Mouse (Mus musculus) hindbrain, embryonic 12.5 days (tissue): ENCODE results near the gene Unc13d. TPM values are rescaled to one million over a fixed set of nuclear protein-coding genes. Genes with fewer than 3 reads are reported as not detected.
A peak's percentile ranks its signal among the peaks of the same experiment; 100 is the strongest.

Experiments
- ATAC-seq: fragments of 200-750 bp; cut with Nextera tagmentation; 2 replicates; pipeline ENCODE4 v1.8.0; 2017; ENCODE audit warnings: moderate TSS enrichment; ENCODE audit not compliant: low FRiP score
- H3K27ac ChIP-seq: fragments of 300-500 bp; sonication (generic); 2 replicates; pipeline ENCODE4 v1.5.1; 2016; ENCODE audit warnings: mild to moderate bottlenecking
- H3K27me3 ChIP-seq: fragments of 300-500 bp; sonication (generic); 2 replicates; pipeline ENCODE4 v1.6.1; 2016; ENCODE audit warnings: mild to moderate bottlenecking
- H3K36me3 ChIP-seq: fragments of 300-500 bp; sonication (generic); 2 replicates; pipeline ENCODE4 v1.6.1; 2016; ENCODE audit warnings: mild to moderate bottlenecking
- H3K4me1 ChIP-seq: fragments of 300-500 bp; sonication (generic); 2 replicates; pipeline ENCODE4 v1.6.1; 2016
- H3K4me2 ChIP-seq: fragments of 300-500 bp; sonication (generic); replicated peaks from 2 replicates; pipeline ENCODE4 v1.6.1; 2016; ENCODE audit warnings: mild to moderate bottlenecking
- H3K4me3 ChIP-seq: fragments of 300-500 bp; sonication (generic); 2 replicates; pipeline ENCODE4 v1.5.1; 2016; ENCODE audit warnings: mild to moderate bottlenecking
- H3K9ac ChIP-seq: fragments of 300-500 bp; sonication (generic); 2 replicates; pipeline ENCODE4 v1.6.1; 2016; ENCODE audit warnings: mild to moderate bottlenecking, moderate library complexity
- H3K9me3 ChIP-seq: fragments of 300-500 bp; sonication (generic); replicated peaks from 2 replicates; pipeline ENCODE4 v1.6.1; 2016; ENCODE audit warnings: mild to moderate bottlenecking
- WGBS: fragments of 180-500 bp; shearing (Covaris S2); methylation state at CpG from one replicate; pipeline ENCODE4 v1.1.7; 2016; 5-methylcytosine and 5-hydroxymethylcytosine counted together
- polyA plus RNA-seq: library from polyadenylated mRNA; unstranded; fragments of >200 nt; fragmentation: Nextera tagmentation; extraction: Ambion mirVana; gene quantifications from 2 replicates; pipeline ENCODE4 v1.2.1, GENCODE M21; 2016

Gene Unc13d
- polyA plus RNA-seq, 1 experiment from 2014 or later: 1.7 TPM

DNA sequence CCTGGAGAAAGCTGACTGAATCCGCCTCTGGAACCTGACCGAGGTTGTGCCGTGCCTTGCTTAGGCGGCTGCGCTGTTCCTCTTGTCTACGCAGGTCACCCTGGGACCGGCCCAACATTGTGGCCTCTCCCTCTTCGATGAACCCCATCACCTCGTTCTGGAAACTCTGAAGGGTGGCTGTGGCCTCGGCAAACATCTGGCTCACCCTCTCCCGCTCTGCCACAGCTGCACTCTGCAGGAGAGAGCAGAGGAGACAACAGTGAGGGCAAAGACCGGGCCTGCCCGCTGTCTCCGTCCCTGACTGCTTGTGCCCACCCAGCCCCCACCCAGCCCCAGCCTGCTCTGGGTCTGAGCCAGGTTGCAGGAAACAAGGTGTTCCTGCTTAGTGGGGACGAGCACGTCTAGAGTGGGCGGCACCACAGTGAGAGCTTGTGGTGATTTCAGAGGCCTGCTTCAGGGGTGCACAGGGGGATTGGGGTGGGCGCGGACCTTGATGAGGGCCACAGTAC, 30.1 kb upstream of the Unc13d start:
- WGBS: 12% methylated on average over 19 of the region's 19 CpGs
- Histone ChIP-seq H3K27me3 (peaks cover 73% of the 10 kb centered on the region), H3K4me2 (no peak overlapping the region), H3K9me3 (no peaks in the 10 kb centered on the region), H3K4me1 (peaks cover 46% of the 10 kb centered on the region), H3K27ac (no peak overlapping the region), H3K4me3 (no peak overlapping the region), H3K36me3 (no peaks in the 10 kb centered on the region), H3K9ac (no peak overlapping the region)
- no peak for ATAC-seq

DNA sequence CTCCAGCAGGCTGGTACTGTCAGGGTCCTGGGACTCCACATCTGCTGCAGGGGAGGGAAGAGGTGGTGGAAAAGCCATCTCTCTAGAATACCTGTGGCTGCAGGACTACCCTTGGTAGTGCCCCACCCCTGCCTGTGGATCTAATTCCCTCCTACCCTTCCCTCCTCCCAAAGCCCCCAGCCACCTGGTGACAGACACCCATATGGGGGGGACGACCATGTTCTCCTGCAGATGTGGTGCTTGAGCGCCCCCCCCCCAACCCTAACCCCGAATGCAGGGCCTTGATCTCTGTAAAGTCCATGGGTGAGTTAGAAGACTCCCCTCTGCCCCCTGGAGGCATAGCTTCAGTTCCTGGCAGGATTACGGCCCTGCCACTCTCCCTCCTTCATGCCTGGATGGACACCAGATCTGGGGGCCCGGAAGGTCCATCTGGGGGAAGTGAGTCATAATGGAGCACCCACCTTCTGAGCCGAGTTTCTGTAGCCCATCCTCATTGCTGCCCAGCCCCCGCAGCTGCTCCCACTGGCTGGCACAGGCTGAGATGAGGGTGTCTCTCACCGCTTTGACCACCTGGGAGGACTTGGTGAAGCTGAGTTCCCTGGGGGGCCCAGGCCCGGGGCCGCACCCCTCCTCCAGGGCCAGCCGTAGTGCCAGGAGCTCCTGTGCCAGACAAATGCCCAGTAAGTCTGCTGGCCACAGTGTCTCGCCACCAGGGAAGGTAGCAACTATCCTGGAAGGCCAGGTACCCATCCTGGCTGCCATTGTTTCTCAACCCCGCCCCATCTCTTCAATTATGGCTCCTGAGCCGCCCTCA, 29.4 kb upstream of the Unc13d start:
- Histone ChIP-seq H3K9me3 (no peaks in the 10 kb centered on the region), H3K27ac (no peak overlapping the region), H3K4me2 (no peak overlapping the region), H3K27me3 (peaks cover 67% of the 10 kb centered on the region), H3K36me3 (no peaks in the 10 kb centered on the region), H3K4me3 (no peak overlapping the region), H3K4me1 (peaks cover 47% of the 10 kb centered on the region), H3K9ac (no peak overlapping the region)
- ATAC-seq: no peak
- 18% methylated on average over 14 of the region's 14 CpGs for WGBS

DNA sequence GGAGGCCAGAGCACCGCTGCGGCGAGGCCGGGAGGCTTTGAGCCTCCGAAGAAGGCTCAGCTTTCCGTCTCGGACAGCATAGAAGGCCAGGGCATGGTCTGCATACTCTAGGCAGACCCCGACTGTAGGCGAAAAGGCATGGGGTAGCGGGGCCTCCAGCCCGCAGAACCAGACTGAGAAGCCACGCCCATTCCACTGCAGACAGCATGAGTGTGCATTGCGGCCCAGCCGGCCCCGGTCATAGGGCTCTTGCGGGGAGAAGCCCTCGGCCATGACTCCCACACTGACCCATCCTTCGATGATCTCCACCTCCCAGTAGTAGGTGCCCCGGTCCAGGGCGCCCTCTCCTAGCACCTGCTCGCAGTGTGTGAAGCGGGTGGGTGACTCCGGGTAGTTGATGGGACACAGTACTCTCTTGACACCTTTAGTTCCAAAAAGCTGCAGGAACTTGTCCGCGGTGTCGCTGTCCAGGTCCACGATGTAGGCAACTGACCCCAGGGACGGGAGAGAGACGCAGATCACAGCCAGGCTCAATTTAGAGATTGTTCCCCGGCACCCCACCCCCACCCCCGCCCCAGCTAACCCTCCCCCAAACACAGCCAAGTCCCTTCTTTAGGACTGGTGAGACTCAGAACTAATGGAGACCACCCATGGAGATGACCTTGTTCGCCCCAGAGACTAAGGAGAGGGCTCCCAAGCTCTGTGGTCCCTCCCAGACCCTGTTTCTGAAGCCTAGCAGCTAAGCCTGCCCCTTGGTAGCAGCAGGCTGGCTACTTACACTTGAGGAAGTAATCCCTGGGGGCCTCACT, 28.6 kb upstream of the Unc13d start:
- Histone ChIP-seq H3K9me3 (no peaks in the 10 kb centered on the region), H3K4me2 (peak overlapping the region; percentile 36), H3K36me3 (no peaks in the 10 kb centered on the region), H3K4me3 (0 out of 2 replicates have a peak overlapping the region, but pooled peaks have one; percentile 6), H3K27ac (no peak overlapping the region), H3K27me3 (peaks cover 60% of the 10 kb centered on the region), H3K4me1 (peaks cover 52% of the 10 kb centered on the region), H3K9ac (peak overlapping the region; percentile 19; the same call in 1 of the 2 replicates)
- ATAC-seq: no peak
- WGBS: 27% methylated on average over 32 of the region's 32 CpGs

DNA sequence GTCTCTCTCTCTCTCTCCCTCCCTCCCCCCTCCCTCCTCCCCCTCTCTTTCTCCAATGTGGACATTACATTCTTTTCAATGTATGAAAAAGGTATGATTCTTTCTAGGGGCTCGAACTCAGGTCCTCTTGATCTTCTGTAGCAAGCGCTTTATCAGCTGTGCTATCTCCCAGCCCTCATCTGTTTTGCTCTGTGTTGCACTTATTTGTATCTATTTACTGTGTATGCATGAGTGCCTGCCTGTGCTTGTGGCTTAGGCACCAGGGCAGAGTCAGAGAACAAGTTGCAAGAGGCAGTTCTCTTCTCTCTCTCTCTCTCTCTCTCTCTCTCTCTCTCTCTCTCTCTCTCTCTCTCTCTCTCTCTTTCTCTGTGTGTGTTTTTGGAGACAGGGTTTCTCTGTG, 27.3 kb upstream of the Unc13d start:
- Histone ChIP-seq H3K4me1 (peaks cover 47% of the 10 kb centered on the region), H3K9me3 (no peaks in the 10 kb centered on the region), H3K4me2 (no peak overlapping the region), H3K27ac (no peak overlapping the region), H3K4me3 (no peak overlapping the region), H3K27me3 (peaks cover 47% of the 10 kb centered on the region), H3K9ac (no peak overlapping the region), H3K36me3 (no peaks in the 10 kb centered on the region)
- ATAC-seq: no peak
- 89% methylated on average over 2 of the region's 2 CpGs for WGBS

DNA sequence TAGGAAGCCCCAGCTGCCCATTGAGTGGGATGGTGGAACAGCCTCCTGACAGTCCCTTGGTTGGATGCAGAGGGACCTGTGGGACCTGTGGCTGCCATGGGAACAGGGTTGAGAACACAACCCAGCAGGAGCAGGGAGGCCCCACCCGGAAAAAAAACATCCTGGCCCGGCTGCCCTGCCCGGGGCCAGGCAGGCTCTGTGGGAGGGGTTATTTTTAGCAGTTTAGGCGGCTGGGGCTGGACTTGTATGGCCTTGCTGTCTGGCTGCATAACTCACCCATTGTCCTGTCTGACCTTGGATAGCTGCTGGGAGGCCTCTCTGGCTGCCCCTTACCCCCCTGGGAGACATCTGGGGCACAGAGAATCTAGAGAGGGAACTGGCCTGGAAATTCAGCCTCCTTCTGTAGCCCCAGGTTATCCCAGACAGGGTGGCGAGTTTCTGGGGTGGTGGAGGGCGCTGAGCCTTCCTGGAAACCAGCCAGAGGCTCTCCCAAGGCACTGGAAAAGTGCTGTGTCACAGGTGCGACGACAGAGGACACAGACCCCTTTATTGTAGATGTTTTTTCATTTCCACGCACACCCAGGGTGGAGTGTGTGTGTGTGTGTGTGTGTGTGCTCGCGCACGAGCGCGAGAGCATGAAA, 26.4 kb upstream of the Unc13d start:
- H3K4me2 ChIP-seq: peak overlapping the region; percentile 7; the same call in 1 of the 2 replicates
- 0 out of 2 replicates have a peak overlapping the region, but pooled peaks have one; percentile 25 for H3K9ac ChIP-seq
- peaks cover 38% of the 10 kb centered on the region for H3K4me1 ChIP-seq
- peaks cover 38% of the 10 kb centered on the region for H3K27me3 ChIP-seq
- no peaks in the 10 kb centered on the region for H3K36me3 ChIP-seq
- no peak for ATAC-seq
- H3K9me3 ChIP-seq: no peaks in the 10 kb centered on the region
- H3K4me3 ChIP-seq: no peak overlapping the region
- 33% methylated on average over 14 of the region's 14 CpGs for WGBS
- H3K27ac ChIP-seq: peak overlapping the region; percentile 41; the same call in 1 of the 2 replicates

DNA sequence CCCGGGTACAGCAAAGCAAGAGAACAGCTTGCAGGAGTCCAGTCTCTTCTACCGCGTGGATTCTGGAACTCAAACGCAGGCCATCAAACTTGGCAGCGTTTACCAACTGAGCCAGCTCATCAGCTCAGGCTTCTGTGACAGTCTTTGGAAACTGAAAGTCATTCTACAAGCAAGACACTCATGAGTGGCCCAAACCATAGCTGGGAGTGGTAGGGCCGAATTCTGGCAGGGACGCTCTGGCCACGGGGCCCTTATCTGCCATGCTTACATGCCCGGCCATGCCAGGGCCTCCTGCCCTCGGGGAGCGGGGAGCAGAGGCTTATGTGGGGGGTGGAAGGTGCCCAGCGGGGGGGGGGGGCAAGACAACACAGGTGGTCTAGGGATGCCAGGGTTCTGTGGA, 25.8 kb upstream of the Unc13d start:
- Histone ChIP-seq H3K27me3 (peaks cover 32% of the 10 kb centered on the region), H3K4me2 (no peak overlapping the region), H3K9ac (0 out of 2 replicates have a peak overlapping the region, but pooled peaks have one; percentile 25), H3K36me3 (no peaks in the 10 kb centered on the region), H3K4me1 (peaks cover 38% of the 10 kb centered on the region), H3K9me3 (no peaks in the 10 kb centered on the region), H3K4me3 (no peak overlapping the region), H3K27ac (0 out of 2 replicates have a peak overlapping the region, but pooled peaks have one; percentile 41)
- ATAC-seq: no peak
- WGBS: 76% methylated on average over 12 of the region's 12 CpGs

DNA sequence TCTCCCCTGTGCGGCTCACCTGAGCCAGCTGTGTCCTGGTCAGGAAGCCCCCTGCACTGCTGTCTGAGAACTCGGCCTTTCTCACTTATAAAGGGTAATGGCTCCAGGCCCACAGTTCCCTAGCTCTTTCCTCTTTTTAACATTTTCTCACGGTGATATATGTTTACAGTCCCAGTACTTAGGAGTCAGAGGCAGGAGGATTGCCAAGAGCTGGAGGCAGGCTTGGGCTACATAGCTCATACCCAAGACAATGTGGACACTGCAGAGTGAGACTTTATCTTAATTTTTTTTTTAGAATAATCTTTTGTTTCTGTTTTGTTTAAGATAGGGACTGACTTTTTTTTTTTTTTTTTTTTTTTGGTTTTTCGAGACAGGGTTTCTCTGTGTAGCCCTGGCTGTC, 24.7 kb upstream of the Unc13d start:
- no peaks in the 10 kb centered on the region for H3K9me3 ChIP-seq
- H3K27ac ChIP-seq: peak overlapping the region; percentile 62
- no peak overlapping the region for H3K4me3 ChIP-seq
- peaks cover 31% of the 10 kb centered on the region for H3K4me1 ChIP-seq
- no peak overlapping the region for H3K4me2 ChIP-seq
- ATAC-seq: no peak
- peaks cover 21% of the 10 kb centered on the region for H3K27me3 ChIP-seq
- WGBS: 62% methylated on average over 3 of the region's 4 CpGs
- H3K36me3 ChIP-seq: no peaks in the 10 kb centered on the region
- no peak overlapping the region for H3K9ac ChIP-seq

DNA sequence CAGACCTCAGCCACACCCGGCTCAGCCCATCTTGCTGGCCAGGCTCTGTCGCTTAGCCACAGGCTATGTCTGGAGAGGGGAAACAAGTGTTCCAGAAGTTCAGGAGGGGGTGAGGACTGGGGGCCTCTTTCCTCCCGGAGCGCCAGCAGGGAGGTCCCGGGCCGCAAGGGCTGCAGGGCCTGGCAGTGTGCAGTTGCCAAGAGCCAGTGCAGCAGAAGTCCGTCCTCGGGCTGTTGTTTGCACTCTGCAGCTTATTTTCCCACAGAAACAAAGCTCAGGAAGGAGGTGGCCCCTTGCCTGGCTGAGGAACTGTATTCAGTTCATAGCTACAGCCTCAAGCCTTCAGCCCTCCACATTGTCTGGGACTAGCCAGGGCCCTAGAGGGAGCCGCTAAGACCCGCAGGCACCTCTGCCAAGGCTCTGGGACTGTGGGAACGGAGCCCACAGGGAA, 24.2 kb upstream of the Unc13d start:
- peak overlapping the region; percentile 62 for H3K27ac ChIP-seq
- WGBS: 34% methylated on average over 10 of the region's 11 CpGs
- H3K4me2 ChIP-seq: no peak overlapping the region
- no peak overlapping the region for H3K9ac ChIP-seq
- ATAC-seq: no peak
- no peak overlapping the region for H3K4me3 ChIP-seq
- no peaks in the 10 kb centered on the region for H3K36me3 ChIP-seq
- peaks cover 30% of the 10 kb centered on the region for H3K4me1 ChIP-seq
- H3K9me3 ChIP-seq: no peaks in the 10 kb centered on the region
- peaks cover 16% of the 10 kb centered on the region for H3K27me3 ChIP-seq

DNA sequence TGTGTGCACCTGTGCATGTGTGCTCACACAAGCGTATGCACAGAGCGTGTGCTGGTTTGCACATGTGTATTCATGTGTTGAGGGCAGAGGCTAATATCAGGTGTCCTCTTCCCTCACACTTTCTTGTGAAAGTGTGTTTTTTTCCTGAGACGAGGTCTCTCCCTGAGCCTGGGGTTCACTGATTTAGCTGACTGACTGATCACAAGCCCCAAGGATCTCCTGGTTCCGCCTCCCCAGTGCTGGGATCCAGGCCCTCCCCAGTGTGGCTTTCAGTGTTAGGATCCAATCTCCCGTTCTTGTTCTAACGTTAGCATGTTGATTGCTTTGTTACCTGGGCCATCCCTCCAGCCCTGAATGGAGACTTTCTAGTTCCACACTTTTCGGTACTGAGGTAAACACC, 23.1 kb upstream of the Unc13d start:
- Histone ChIP-seq H3K27me3 (peaks cover 5% of the 10 kb centered on the region), H3K4me3 (no peak overlapping the region), H3K36me3 (no peaks in the 10 kb centered on the region), H3K9me3 (peaks cover 4% of the 10 kb centered on the region; the same call in 1 of the 2 replicates), H3K9ac (no peak overlapping the region), H3K27ac (no peak overlapping the region), H3K4me1 (peaks cover 20% of the 10 kb centered on the region), H3K4me2 (no peak overlapping the region)
- WGBS: 89% methylated on average over 7 of the region's 7 CpGs
- ATAC-seq: no peak

DNA sequence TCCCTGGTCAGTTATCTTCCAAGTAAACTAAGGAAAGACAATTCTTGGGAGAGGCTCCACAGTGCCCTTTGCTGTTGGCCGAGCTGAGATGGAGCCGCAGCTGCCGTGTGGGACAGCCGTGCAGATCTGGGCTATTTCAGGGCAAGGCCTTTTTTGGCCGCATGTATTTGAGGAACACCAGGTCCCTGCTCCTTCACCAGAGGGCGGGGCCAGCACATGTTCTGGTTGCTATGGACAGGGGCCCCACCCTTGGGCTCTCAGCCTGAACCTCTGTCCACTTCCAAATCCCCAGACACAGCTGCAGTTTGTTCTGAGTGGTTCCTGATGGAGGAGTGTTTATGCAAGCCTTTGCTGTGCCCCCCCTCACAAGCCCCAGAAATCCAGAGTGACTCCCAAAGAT, 22.6 kb upstream of the Unc13d start:
- Histone ChIP-seq H3K4me2 (no peak overlapping the region), H3K27ac (no peak overlapping the region), H3K36me3 (no peaks in the 10 kb centered on the region), H3K9ac (no peak overlapping the region), H3K4me3 (no peak overlapping the region), H3K9me3 (peaks cover 4% of the 10 kb centered on the region; the same call in 1 of the 2 replicates), H3K4me1 (peaks cover 20% of the 10 kb centered on the region), H3K27me3 (peaks cover under 1% of the 10 kb centered on the region)
- ATAC-seq: no peak
- 82% methylated on average over 6 of the region's 6 CpGs for WGBS

DNA sequence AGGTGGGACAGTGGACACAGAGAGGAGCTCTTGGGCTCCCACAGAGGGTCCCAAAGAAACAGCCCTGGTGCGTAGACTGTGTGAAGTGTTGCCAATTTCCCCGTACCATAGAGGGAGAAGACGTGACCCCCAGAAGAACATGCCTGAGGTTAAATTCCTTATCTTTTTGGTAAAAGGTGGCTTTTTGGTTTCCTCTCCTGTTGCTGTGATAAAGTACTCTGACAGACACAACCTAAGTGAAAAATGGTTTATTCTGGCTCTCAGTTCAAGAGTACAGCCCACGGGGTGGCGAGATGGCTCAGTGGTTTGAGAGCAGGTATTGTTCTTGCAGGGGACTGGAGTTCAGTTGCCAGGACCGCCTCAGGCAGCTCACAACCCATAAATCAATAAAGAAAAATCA, 21.7 kb upstream of the Unc13d start:
- Histone ChIP-seq H3K4me1 (peaks cover 18% of the 10 kb centered on the region), H3K4me2 (no peak overlapping the region), H3K9ac (no peak overlapping the region), H3K4me3 (no peak overlapping the region), H3K9me3 (peaks cover 4% of the 10 kb centered on the region; the same call in 1 of the 2 replicates), H3K36me3 (no peaks in the 10 kb centered on the region), H3K27me3 (no peaks in the 10 kb centered on the region), H3K27ac (no peak overlapping the region)
- no peak for ATAC-seq
- 83% methylated on average over 6 of the region's 6 CpGs for WGBS
